Mouse (Mus musculus): ENCODE data around the gene Itgb1bp1.

Itgb1bp1 gene

GRCm38 (mm10) chr12:21200613-21201012 is 85.5 kb downstream of the Itgb1bp1 start:
- no peak for DNase-seq (ENCODE audit: low spot score)

DNA sequence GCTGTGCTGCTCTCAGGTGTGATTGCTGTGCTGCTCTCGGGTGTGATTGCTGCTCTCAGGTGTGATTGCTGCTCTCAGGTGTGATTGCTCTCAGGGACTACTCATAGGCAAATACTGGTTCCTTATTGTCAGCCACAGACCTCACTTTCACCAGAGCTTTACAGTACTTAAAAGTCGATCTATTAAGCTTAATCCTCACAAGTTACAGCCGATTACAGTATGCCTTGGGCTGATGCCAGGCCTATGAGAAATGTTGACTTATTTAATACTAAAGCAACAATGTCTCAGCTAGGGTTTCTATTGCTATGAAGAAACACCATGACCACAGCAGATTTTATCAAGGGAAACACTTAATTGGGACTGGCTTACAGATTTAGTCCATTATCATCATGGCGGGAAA is 89.7 kb downstream of the Itgb1bp1 start:
- no peak for DNase-seq (ENCODE audit: low spot score)

GRCm38 (mm10) chr12:21195497-21195896 is 90.6 kb downstream of the Itgb1bp1 start:
- DNase-seq (ENCODE audit: low spot score), result no peak

- DNase-seq (ENCODE audit: low spot score), result no peak
Measured at GRCm38 (mm10) chr12:21191546-21191945, 94.5 kb downstream of the Itgb1bp1 start.

All from ovary, postnatal 14 days (tissue).